Mouse (Mus musculus) left cerebral cortex, postnatal 25 days (tissue): ENCODE data around the gene Apbb1. TPM values are rescaled to one million over a fixed set of nuclear protein-coding genes. Genes with fewer than 3 reads are reported as not detected.

Source experiments
- DNase-seq, 2 experiments: peaks; one replicate each; pipeline ENCODE4 v3.0.0; 2022; ENCODE audit warnings: low spot score in 2 of 2, mixed read lengths in 1 of 2
- intact Hi-C: fragments of 180-260 bp; cut with DNase I; formaldehyde crosslinking; loops from one replicate; pipeline ENCODE4 v1.15.1; 2025
- total RNA-seq, 2 experiments: library from RNA; stranded (reverse); gene quantifications; 2 replicates each; pipeline ENCODE4 v1.2.3; 2021

Apbb1 gene
- total RNA-seq, result 100 to 1,000 TPM; 433 to 466 TPM

GRCm38 (mm10) chr7:105581094-105581703 lies at the start of gene Apbb1:
Gene Apbb1, minus strand, starts transcription at chr7:105581653.
- intact Hi-C loops, result loop anchor here (2.0 kb wide), 2 partner anchors 26 to 52 kb away; partner anchors contain the start of genes Smpd1 and Trim3
- peak; percentile 83 to 84 for DNase-seq

GRCm38 (mm10) chr7:105628633-105629032 lies 47.2 kb upstream of the Apbb1 start:
- peak; percentile 22 to 56 for DNase-seq
- intact Hi-C loops, result no loop called here

- intact Hi-C loops, result no loop called here
- no peak for DNase-seq
These were observed 43.9 kb upstream of the Apbb1 start for GRCm38 (mm10) chr7:105625397-105625796.

GRCm38 (mm10) chr7:105621646-105622292 lies 40.3 kb upstream of the Apbb1 start:
- peak; percentile 25 to 73 for DNase-seq
- intact Hi-C loops, result no loop called here

GRCm38 (mm10) chr7:105621053-105621452 lies 39.6 kb upstream of the Apbb1 start:
- intact Hi-C loops, result no loop called here
- peak in 1 of 2 experiments; percentile 68 for DNase-seq

GRCm38 (mm10) chr7:105619701-105620100 lies 38.2 kb upstream of the Apbb1 start:
- DNase-seq, result no peak
- intact Hi-C loops, result no loop called here

- intact Hi-C loops, result no loop called here
- DNase-seq, result no peak
These were observed 36.4 kb upstream of the Apbb1 start for GRCm38 (mm10) chr7:105617810-105618209.

- DNase-seq, result no peak
- intact Hi-C loops, result no loop called here
These were observed 35.1 kb upstream of the Apbb1 start for GRCm38 (mm10) chr7:105616561-105616960.

- intact Hi-C loops, result no loop called here
- DNase-seq, result no peak
These were observed 34.3 kb upstream of the Apbb1 start for GRCm38 (mm10) chr7:105615720-105616119.

GRCm38 (mm10) chr7:105614400-105614799 lies 32.9 kb upstream of the Apbb1 start:
- intact Hi-C loops, result no loop called here

GRCm38 (mm10) chr7:105611767-105612166 lies 30.3 kb upstream of the Apbb1 start:
- intact Hi-C loops, result no loop called here
- DNase-seq, result no peak

More at GRCm38 (mm10) chr7:105614400-105614799, 32.9 kb upstream of the Apbb1 start:
- DNase-seq, result no peak

- intact Hi-C loops, result no loop called here
- DNase-seq, result no peak
These were observed 27.0 kb upstream of the Apbb1 start for GRCm38 (mm10) chr7:105608467-105608866.

GRCm38 (mm10) chr7:105602860-105603623 lies 21.6 kb upstream of the Apbb1 start:
- intact Hi-C loops, result no loop called here
- DNase-seq, result peak; percentile 63 to 65

- DNase-seq, result no peak
- intact Hi-C loops, result no loop called here
These were observed 8.6 kb upstream of the Apbb1 start for GRCm38 (mm10) chr7:105590097-105590496.

- intact Hi-C loops, result no loop called here
These were observed 7.0 kb upstream of the Apbb1 start for GRCm38 (mm10) chr7:105588325-105588912.

GRCm38 (mm10) chr7:105581959-105582358 lies 506 bp upstream of the Apbb1 start:
- intact Hi-C loops, result loop anchor here (2.0 kb wide), 2 partner anchors 27 to 51 kb away; partner anchors contain the start of genes Smpd1 and Trim3
- no peak for DNase-seq

More at GRCm38 (mm10) chr7:105588325-105588912, 7.0 kb upstream of the Apbb1 start:
- no peak for DNase-seq

GRCm38 (mm10) chr7:105580627-105581089 lies 795 bp downstream of the Apbb1 start:
- DNase-seq, result peak in 1 of 2 experiments; percentile 37
- intact Hi-C loops, result loop anchor here (2.0 kb wide), 2 partner anchors 26 to 52 kb away; partner anchors contain the start of genes Smpd1 and Trim3

- intact Hi-C loops, result no loop called here
- DNase-seq, result no peak
These were observed 3.0 kb downstream of the Apbb1 start for GRCm38 (mm10) chr7:105578481-105578880.

- no peak for DNase-seq
- intact Hi-C loops, result no loop called here
These were observed 4.0 kb downstream of the Apbb1 start for GRCm38 (mm10) chr7:105577377-105577871.
